Mouse (Mus musculus): Measurements from ENCODE around the gene Rab33b.
"Not testable (repeated sequence)": the region's sequence is repeated elsewhere in the genome, so short reads cannot be mapped to it uniquely, and the experiment has no call there.

The Rab33b gene

DNA sequence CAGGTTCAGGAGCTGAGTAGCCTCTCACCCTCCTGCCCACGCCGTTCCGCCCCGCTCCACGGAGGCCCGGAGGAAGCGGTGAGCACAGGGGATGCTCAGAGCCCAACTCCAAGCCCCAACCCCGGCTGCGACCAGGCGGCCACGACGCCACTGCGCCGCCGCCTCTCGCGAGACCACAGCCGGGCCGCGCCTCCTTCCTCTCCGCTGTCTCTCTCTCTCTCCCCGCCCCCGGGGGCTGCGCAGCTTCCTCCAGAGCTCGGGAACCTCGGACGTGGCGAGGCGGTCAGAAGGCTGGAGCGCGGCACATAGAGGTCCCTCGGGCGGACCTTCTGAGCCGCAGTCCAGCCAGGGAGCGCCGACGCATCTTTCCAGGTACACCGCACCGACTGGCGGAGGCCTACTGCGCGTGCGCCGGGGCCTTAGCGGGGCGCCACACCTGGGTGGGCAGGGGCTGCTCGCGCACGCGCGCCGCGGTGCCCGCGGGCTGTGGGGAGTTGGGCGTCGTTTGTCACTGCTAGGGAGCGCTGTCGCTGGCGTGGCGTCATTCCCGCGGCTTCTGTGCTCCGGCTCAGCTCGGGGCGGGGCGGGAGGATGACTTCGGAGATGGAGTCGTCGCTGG lies at the start of gene Rab33b:
Gene Rab33b (plus strand): TSS at position 180 of the 619 bp plus-strand sequence.
- DNase-seq: peak; percentile 97

DNA sequence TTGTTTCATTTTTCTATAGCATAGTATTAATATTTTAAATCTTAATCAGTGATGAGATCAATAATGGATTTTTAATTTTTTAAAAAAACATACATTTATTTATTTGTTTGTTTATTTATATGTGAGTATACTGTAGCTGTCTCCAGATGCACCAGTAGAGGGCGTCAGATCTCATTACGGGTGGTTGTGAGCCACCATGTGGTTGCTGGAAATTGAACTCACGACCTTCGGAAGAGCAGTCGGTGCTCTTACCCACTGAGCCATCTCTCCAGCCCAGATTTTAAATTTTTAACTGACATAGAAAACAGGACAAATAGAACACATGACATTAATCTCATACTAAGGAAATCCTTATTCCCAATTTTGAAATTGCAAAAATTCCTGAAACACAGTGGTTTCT lies 49.4 kb upstream of the Rab33b start:
- DNase-seq: not testable (repeated sequence)

- no peak for DNase-seq
These were observed 48.7 kb upstream of the Rab33b start for GRCm38 (mm10) chr3:51434871-51435595.

DNA sequence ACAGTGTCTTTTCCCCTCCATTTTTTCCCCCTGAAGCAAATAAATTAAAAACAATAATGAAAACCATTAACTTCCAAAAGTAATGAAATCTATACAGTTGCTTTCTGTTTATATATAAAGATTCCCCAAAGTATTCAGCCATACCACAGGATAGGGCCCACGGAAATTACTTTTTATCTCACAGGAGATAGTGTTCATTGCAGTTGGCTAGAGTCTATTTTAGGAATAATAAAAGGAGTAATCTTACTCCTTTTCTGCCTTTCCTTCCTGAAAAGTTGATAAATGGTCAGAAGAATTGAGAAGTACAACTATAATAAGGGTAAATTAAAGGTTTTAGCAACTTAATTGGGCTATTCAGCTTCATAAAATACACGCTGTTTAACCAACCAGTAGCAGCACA lies 15.2 kb upstream of the Rab33b start:
- no peak for DNase-seq

DNA sequence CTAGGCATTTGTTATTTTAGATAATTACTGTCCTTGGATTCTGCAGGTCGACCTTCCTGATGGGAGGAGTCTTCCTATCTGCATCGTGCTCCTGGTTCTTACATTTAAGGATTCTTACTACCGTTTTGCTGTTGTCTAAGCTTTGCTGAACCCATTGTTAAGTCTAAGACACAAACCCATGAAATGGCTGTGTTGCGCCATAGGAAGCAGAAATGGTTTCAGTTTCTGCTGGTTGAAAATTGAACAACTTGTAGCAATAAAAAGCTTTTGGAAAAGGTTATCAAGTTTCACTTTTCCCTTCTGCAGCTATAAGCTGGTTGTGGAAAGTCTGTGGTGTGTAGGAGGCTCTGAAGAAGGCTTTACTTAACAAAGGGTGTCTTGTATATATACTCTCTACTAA lies 8.0 kb upstream of the Rab33b start:
- DNase-seq: no peak

GRCm38 (mm10) chr3:51479893-51480292 lies 3.8 kb upstream of the Rab33b start:
- DNase-seq: no peak

GRCm38 (mm10) chr3:51481059-51481458 lies 2.7 kb upstream of the Rab33b start:
- DNase-seq: peak; percentile 72

DNA sequence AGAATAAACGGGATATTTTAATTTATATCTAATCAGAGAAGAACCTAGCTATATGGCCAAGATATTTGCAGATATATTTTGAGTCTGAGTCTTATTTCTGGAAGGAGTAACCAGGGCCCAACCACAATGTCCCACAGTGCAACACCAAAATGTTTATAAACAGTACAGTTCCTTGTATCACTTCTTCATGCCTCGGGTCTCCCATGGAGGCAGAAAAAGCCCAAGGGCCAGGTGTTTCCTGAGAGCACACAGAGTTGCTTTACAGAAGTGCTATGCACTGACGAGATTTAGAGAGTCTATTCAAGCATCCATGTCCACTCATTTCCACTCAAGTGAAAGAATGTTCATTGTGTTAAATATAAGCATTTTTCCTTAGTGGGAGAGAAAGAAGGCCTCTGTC lies 1.8 kb upstream of the Rab33b start:
- DNase-seq: no peak

- DNase-seq: no peak
These were observed 939 bp upstream of the Rab33b start for GRCm38 (mm10) chr3:51482781-51483180.

DNA sequence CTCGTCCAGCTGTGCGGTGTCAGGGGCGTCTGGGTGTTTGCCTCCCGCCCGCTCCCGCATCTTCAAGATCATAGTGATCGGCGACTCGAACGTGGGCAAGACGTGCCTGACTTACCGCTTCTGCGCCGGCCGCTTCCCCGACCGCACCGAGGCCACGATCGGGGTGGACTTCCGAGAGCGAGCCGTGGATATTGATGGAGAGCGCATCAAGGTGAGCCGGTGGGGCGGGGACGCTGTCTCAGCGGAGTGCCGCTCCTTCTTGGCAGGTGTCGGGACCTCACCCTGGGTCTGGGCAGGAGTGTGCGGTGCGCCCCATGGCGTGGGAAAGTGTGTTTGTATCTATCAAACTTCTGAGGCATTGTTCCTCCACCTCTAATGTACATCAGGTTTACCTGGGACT lies 650 bp downstream of the Rab33b start:
- no peak for DNase-seq

- no peak for DNase-seq
These were observed 1.6 kb downstream of the Rab33b start for GRCm38 (mm10) chr3:51485347-51485746.

DNA sequence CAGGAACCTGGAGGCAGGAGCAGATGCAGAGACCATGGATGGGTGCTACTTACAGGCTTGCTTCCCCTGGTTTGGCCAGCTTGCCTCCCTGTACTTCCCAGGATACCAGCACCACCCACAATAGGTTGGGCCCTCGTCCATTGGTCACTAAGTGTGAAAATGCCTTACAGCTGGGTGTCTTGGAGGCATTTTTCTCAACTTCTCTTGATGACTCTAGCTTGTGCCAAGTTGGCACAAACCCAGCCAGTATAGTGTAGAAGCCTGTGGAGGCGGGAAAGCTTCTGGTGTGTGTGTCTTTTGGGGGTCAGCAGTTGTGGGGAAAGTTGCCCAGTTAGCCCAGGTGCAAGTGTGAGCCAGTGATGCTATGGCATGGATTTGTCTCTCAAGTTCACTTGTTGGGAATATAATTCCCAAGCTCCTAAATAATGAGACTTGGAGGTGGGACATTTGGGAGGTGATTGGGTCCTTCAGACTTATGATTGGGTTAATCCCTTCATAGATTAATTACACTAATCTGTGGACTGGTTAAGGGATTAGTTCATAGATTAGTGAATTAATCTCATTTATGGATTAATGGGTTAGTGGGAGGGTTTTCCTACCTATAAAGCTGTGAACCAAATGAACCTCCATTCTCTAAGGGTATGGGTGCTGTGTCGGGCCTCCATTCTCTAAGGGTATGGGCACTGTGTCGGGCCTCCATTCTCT lies 2.9 kb downstream of the Rab33b start:
- DNase-seq: peak; percentile 21

DNA sequence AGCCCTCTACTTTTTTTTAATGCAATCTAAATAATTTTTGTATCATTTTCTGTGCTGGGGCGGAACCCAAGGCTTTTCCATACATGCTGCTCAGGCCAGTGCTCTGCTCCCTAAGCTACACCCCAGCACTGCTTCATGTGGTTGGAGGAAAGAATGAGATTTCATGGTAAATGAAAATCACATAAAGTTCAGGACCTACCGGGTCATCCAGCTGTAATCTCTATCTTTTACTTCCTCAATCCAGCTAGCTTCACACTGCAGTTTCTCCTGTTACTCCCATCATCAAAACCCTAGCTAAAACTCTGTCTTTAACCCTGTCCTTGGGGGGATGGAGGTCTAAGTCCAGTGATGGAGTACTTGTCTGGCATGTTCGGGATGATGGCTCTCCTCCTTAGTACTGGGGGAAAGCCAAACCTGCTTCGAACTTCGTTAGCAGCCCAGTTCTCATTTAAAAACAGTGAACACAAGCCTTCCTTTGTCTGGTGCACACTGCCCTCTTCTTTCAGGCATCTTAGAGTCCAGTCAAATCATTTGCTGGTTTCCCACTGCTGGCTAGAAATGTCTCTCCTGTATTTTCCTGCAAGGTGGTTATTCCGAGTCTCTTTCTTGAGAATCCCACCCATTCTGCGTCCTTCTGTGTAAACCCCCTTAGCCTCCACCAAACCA lies 6.5 kb downstream of the Rab33b start:
- no peak for DNase-seq

DNA sequence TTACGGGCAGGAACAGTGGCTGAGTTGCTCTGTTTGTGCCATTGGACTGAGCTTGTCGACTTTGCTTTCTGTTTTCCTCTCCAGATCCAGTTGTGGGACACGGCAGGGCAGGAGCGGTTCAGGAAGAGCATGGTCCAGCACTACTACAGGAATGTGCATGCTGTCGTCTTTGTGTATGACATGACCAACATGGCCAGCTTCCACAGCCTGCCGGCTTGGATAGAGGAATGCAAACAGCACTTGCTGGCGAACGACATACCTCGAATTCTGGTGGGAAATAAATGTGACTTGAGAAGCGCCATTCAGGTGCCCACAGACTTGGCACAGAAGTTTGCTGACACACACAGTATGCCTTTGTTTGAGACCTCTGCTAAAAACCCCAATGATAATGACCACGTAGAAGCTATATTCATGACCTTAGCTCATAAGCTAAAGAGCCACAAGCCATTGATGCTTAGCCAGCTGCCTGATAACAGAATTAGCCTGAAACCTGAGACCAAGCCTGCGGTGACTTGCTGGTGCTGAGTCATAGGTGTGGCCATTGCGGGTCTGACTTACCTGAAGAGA lies 9.6 kb downstream of the Rab33b start:
- no peak for DNase-seq

DNA sequence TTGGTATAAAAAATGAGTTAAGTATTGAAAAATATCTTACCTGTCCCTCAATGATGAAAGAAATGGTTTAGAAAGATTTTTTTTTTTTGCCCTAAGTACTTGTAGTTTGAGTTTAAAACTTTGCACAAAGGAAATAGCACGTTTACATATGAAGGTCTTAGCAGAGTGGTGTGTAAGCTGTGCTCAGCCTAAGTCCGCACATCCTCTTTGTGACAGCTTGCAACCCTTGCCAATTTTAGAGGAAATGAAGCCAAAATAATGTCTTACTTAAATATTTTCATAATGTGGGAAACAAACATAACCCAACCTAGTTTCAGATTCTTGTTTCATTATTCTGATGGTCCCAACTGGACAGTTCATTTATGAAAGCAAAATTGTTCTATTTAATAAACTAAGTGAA lies 10.7 kb downstream of the Rab33b start:
- DNase-seq: no peak

GRCm38 (mm10) chr3:51495646-51496045 lies 11.9 kb downstream of the Rab33b start:
- no peak for DNase-seq

DNA sequence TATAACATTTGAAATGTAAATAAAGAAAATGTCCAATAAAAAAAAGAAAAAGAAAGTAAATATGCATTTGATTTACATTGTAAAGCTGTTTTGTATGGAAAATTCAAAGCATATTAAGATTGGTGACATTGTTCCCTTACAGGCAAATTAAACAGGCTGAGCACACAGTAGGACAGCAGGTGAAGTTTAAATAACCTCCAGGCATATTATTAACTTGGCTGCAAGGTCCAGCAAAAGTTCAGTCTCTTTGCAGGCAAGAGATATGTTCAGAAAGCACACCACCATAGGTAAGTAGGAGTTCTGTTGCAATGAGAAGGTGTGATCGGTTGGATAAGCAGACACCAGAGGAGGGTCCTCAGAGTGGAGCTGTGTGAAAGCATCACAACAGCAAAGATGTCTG lies 14.3 kb downstream of the Rab33b start:
- DNase-seq: no peak

DNA sequence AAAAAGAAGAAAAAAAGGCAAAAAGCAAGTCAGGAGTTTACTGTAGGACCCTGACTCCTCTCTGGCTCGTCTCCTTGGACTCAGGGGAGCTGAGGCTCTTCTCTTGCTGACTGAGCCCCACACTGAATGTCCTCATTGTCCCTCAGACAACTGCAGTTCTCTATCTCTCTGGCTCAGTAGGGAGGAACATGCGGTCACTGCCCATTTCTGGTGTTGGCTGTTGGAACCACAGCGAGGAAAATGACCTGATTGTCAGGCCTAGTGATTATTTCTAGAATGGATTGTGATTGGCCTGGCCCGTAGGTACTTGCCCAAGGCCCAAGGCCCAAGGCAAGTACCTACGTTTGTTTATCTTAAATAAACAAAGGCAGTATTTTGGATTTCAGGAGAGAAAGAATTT lies 14.9 kb downstream of the Rab33b start:
- no peak for DNase-seq

- no peak for DNase-seq
These were observed 16.2 kb downstream of the Rab33b start for GRCm38 (mm10) chr3:51499876-51500275.

GRCm38 (mm10) chr3:51504385-51504952 lies 20.7 kb downstream of the Rab33b start:
- no peak for DNase-seq

- no peak for DNase-seq
These were observed 21.7 kb downstream of the Rab33b start for GRCm38 (mm10) chr3:51505465-51505864.

DNA sequence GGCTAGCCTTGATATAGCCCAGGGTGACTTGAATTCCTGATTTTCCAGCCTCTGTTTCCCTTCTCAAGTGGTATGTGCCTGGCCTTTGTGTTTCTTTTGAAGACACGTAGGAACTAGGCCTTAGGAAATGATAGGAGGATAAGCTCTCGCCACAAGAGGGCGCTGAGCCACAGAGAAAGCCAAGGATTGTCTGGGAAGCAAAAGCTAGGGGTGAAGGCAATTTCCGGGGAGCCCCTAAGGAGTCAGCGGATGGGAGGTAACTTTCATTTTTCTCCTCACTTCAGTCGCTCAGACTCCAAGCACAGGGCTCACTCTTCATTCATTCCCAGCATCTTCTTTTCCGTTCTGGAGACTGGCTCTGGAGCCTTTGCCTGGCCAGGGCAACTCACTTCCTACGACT lies 27.2 kb downstream of the Rab33b start:
- DNase-seq: peak; percentile 69

DNA sequence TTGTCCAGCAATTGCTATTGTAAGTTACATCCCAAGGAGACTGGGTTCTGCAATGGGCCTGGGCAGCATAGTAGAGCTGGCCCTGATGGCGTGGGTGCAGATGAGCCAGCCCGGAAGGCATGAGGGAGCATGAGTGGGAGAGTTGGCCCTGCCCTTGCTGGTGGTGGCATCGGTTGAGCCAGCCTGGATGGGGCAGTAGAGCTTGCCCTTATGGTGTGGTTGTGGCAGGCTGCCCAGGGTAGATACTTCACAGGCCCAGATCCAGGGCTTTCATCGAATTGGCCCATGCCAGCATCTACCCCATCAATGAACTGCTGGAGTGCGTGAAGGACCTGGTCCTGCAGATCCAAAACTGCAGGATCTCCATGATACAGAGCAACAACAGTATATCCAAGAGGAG lies 28.3 kb downstream of the Rab33b start:
- no peak for DNase-seq

Measured in right cerebral cortex, postnatal 4 days (tissue).